Mouse (Mus musculus) embryo, embryonic 11 days (tissue): ENCODE measurements at regions not wholly inside any gene's neighbourhood (a gene's known extent, or its start where the extent isn't known, plus 50 kb on each side); places are given as distances from the start of the nearest gene placed in this dataset.

Experiments used
- DNase-seq: peaks from one replicate; pipeline ENCODE4 v3.0.0-alpha.2; 2015

- DNase-seq = no peak
These were observed 150.7 kb downstream of the Ndufs4 start for GRCm38 (mm10) chr13:114237391-114237790.

- no peak for DNase-seq
These were observed 152.2 kb downstream of the Ndufs4 start for GRCm38 (mm10) chr13:114235892-114236291.

- DNase-seq = no peak
These were observed 155.9 kb downstream of the Ndufs4 start for GRCm38 (mm10) chr13:114232203-114232602.

- DNase-seq = no peak
These were observed 157.5 kb downstream of the Ndufs4 start for GRCm38 (mm10) chr13:114230557-114230956.

DNA sequence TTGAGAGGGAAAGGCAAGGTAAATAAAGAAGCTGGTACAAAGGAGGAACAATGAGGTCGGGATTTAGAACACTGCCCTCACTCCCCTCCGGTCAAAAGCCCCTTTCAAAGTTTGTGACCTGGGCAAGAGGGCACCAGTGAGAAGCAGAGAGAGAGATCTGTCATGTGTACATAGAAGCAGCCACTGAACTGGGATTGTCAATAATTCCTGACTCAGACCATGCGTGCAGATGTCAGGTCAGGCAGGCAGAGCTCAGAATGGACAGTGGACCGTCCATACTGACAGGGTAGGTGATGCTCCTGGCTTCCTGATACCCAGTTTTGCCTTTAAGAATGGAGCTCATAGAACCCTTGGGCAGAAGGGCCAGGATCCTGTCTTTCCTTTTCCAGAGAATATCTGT lies 161.0 kb downstream of the Ndufs4 start:
- DNase-seq = no peak

DNA sequence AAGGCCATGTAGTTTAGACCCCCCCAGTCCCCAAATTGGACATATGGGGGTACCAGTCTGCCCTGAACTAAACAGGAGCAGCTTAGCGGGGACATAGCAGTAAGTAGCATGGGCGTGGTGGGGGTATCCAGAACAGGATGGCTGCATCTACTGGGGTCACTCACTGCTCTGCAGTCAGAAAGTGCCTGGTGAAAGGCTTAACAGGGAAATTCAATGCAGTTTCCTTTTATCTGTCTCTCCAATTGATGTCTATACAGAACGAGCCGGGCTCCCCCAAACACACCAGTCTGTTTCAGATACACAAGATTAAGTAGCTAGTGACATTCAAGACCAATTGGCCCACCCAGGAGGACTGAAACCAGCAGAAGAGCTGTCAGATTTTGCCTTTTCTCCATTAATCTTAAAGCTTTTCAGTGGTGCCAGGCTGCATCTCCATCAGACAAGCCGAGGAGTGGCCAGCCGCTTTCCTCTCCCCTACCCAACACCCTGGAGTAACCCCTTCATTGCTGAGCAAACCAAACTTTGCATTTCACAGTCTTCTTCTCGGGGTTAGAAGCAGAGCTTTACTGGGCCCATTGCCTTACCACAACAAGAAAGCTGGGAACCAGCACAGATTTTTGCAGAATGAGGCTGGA lies 161.7 kb downstream of the Ndufs4 start:
- peak; percentile 16 for DNase-seq

GRCm38 (mm10) chr13:114219870-114220492 lies 168.1 kb downstream of the Ndufs4 start:
- DNase-seq = no peak

DNA sequence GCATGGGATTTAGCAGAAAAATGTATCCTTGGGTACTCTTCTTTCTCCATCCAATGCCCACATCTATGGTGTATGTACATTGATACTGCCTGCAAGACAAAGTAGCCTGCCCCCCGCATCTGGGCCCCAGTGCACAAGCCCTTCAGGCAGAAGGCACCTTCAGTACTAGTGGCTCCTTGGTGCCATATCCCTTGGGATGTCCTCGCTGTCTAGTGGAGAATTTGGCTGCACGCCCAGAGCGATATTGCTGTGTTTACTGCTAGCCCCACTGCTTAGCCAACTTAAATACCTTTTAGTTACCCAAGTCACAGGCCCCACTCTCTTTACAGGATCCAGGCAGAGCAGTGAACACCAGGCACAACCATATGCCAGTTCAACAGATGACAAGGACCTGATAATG lies 173.0 kb downstream of the Ndufs4 start:
- no peak for DNase-seq
